Mouse (Mus musculus): Measurements from ENCODE around the gene Hexb.
A peak's percentile ranks its signal among the peaks of the same experiment; 100 is the strongest.

Hexb gene

GRCm38 (mm10) chr13:97197932-97198562 is at the start of gene Hexb:
Gene Hexb (minus strand): TSS chr13:97198357.
- DNase-seq, result peak; percentile 95

- no peak for DNase-seq
Measured at GRCm38 (mm10) chr13:97247754-97248153, 49.6 kb upstream of the Hexb start.

- no peak for DNase-seq
Measured at GRCm38 (mm10) chr13:97246217-97246616, 48.1 kb upstream of the Hexb start.

- DNase-seq, result no peak
Measured at GRCm38 (mm10) chr13:97245157-97245556, 47.0 kb upstream of the Hexb start.

- DNase-seq, result no peak
Measured at GRCm38 (mm10) chr13:97244712-97245105, 46.6 kb upstream of the Hexb start.

- no peak for DNase-seq
Measured at GRCm38 (mm10) chr13:97243962-97244711, 46.0 kb upstream of the Hexb start.

DNA sequence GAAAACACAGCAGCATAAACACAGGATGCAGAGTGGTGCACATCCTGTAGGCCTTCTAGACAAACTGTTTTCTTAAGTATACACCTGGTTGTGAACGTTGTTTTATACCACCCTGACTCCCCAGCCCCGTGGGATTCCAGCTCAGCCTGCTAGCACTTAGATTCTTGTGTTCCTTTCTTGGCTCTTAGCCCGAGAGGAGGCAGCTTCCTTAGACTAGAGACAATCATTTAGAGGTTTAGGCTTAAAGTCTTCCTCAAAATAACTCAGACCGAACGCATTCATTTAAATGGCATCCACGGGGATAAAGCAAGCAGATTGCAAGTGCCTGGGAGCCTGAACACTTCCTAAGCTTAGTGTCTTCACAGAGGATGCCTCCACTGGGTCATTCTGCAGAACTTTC is 44.6 kb upstream of the Hexb start:
- no peak for DNase-seq

GRCm38 (mm10) chr13:97241787-97242280 is 43.7 kb upstream of the Hexb start:
- peak; percentile 30 for DNase-seq

DNA sequence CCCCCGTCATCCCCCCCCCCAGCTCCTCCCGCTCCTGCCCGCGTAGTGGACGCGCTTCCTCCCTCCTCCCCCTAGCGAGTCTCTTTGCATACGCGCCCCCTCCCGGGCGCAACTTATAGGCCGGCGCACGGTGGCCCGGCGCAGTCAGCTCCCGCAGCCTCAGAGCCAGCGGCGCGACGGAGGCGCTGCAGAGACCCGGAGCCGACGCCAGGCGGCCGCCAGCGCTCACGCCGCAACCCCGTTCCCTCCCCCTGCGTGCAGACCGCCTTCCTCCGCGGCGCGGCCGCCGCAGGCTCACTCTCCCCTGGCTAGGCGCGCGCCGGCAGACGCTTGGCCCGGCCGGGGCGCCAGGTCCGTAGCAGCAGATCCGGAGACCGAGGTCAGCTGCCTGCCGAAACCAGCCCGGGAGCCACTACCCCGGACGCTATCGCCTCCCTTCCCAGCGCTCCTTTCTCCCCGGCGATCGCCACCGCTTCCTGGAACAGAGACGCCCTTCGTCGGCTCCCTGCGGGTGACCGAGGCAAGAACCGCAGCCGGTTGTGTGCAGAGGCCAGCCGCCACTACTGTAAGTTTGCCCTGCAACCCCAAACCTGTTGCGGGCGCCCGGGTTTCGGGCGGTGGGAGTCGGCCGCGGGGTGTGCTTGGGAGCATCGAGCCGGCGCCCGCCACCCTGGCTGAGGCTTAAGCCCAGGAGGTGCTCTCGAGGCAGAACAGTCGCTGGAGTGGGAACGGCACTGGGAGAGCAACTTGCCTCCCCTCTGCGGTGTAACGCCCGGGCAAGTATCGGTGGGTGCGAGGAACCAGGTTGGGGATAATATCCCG is 43.0 kb upstream of the Hexb start, which contains the start of gene Enc1:
Gene Enc1 (plus strand): TSS at position 141 of the 822 bp plus-strand sequence.
- DNase-seq, result peak; percentile 95

DNA sequence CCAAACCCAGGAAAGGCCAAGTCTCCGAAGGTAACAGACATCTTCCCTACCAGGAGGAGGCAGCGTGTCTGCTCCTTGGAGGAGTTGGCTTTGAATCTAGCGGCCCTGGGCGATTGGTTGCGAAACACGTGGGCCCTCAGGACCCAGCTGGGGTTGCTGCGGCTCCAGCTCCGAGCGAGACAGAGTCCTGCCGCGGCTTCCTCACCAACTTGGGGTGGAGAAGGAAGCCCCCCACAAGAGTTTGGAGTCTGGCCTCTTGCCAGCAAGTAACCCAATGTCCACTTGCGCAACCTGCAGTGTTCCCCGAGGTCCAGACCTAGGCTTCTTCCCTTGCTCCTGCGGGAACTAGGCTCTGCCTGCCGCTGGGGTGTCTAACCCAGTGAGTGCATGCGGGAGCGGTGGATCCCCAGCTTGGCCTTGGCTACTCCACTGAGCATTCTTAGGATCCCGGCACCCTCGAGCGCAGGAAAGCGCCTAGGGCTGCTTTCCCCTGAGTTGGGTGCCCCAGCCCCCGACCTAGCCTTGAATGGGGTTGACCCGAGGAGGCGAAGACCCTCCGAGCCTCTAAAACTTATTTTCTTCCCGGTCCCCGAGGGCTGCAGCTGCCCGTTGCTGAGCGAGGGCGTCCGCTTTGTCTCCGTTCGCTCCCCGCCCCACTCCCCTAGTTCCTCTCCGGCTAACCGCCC is 42.3 kb upstream of the Hexb start:
- peak; percentile 85 for DNase-seq

GRCm38 (mm10) chr13:97239343-97240180 is 41.4 kb upstream of the Hexb start:
- DNase-seq, result peak; percentile 69

- no peak for DNase-seq
Measured at GRCm38 (mm10) chr13:97238181-97238981, 40.2 kb upstream of the Hexb start.

DNA sequence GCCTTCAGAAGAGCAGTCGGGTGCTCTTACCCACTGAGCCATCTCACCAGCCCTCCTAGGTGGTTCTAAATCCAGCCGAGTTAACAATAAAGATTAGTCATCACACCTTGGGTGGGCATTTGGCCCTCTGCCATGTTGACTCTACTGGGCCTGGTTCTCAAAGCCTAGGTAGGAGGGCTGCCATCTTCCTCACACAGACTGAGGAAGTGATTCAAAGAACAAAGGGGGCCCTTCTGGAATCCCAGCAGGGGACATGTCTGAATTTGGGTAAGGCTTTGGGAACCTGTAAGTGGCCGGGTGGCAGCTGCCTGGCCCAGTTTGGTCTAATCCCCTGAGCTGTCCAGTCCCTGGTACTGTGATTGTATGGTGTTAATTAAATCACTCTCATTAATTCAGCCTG is 39.5 kb upstream of the Hexb start:
- no peak for DNase-seq

DNA sequence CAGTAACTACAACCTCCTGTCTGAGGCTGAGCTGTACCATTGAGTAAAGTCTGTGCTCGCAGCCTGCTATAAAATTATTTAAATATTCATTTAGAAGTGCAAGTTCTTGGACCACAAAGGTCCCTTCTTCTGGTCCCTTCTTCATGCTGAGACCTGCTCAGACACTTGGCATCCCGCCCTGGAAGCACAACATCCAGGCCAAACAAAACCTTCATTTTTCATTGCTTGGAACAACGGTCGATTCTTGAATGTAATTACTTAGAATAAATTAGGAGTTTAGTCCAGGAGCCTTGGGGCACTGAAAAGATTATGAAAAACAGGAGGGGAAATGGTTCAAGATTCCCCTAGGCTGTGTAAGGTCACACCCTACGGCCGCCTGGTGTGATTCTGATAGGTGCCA is 37.8 kb upstream of the Hexb start:
- DNase-seq, result no peak

DNA sequence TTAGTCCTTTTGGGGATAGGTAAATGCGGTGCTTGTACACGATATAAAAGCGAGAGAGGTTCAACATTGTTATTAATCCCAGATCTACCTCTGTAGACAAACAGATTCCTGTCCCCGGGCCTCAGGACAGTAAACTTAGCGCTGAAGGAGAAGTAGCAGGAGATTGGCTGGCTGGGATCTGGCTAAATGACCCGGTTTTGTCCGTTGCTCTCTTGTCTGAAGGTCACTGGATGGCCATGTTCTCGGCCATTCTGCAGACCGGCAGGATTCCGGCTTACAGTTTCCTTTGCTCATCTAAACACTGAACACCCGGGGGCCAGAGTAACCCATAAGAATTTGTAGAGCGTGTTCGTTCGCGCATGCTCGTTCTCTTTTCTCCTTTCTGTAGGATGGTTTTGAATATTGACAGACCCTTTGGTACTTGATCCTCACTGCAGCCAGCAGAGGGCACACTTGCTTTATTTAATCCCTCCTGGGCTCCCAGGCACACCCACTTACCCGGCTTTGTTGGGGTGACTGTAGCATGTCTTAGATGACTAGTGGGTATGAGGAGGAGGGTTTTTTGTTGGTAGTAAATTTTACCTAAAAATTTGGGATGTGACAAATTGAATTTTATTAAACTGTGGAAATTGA is 36.7 kb upstream of the Hexb start:
- peak; percentile 91 for DNase-seq

DNA sequence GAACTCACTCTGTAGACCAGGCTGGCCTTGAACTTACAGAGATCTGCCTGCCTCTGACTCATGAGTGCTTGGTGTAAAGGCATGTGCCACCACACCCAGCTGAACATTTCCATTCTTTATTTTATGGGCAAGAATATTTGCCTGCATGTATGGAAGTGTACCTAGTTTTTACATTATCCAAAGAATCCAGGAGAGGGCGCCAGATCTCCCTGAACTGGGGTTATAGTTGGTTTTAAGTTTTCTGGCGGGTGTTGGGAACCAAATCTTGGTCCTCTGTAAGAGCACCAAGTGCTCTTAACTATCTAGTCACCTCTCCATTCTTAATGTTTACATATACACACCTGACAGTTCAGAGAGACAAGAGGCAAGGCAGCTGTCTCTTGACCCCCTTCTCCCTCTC is 34.9 kb upstream of the Hexb start:
- DNase-seq, result no peak

DNA sequence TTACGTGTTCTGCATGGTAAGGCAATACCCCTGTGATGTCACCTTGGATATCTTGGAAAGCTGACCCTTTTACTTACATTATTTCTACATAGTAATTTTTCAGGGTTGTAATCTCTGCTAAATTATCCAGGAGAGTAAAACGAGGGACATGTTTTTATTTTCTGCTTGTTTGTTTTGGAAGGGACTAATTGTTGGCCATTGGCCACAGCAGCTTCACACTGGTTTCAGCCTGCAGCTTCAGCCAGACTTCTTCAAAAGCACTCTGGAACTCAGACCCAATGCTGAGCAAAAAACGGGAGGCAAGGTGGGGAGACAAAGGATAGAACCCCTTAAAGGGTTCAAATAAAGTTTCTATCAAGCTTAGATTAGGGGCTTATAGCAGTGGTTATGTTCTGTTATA is 31.9 kb upstream of the Hexb start:
- no peak for DNase-seq

DNA sequence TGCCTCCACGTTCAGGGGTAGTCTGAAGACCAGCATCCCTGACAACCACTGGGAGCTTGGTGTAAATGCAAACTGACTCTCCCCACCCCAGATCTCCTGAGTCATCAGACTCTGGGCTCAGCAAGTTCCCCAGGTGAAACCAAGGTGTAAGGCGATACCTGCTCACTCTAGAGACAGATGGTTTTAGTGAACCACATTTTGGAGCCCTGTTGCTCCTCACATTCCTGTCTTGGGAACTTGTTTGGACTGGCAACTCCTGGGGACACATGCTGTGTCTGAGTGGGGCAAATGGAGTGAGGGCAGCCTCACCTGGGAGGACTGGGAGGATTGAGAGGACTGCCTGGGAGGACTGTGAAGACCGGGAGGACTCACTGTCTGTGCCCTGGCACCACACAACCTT is 29.6 kb upstream of the Hexb start:
- DNase-seq, result no peak

DNA sequence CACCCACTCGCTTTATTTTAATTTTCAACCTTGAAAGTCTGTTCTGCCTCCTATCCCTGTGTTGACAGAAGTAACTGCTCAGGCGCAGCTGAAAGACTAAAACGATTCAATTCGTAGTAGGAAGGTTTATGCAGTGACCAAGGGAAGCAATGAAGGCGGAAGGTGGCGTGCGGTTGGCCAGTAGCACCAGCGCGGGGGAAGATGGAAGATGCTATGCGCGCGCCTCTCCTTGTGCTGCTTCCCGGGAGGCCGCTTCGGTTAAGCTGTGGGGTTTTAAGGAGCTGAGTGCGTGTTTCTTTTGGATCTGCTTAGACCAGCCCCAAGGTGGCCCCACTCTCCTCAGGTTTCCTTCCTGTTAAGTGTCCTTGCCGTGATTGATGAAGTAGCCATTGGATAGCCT is 27.0 kb upstream of the Hexb start:
- DNase-seq, result no peak

DNA sequence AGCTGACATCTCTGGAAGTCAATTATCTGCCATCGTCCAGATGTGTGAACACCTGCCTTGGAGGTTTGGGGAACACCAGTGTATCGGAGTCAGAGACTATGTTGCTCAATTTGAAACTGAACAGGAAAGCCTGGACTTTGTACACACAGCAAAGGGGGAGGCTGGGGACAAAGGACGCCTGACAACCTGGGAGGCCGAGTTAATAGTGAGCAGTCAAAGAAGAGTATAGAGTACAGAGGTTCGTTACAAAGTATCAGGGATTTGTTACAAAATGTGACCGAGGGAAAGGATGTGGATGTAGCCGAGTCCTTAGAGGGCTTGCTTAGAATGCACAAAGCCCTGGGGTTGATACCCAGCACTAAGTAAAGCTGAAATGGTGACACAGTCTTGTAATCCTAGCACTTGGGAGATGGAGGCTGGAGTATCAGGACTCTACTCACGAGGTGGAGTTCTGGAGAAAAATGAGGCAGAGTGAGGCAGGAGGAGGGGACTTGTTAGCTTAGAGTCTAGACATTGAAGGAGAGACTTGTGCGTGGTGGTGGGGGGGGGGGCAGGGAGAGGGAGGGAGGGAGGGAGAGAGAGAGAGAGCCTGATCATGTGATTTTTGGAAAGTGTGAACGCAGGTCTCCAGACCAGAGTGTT is 26.3 kb upstream of the Hexb start:
- DNase-seq, result peak; percentile 49

Data from kidney, postnatal 10 days (tissue).